Mouse (Mus musculus): ENCODE results near the gene Tfap2a. TPM values are rescaled to one million over a fixed set of nuclear protein-coding genes. Genes with fewer than 3 reads are reported as not detected.

Tfap2a gene
- total and polyA plus RNA-seq, 3 experiments, result not detected

DNA sequence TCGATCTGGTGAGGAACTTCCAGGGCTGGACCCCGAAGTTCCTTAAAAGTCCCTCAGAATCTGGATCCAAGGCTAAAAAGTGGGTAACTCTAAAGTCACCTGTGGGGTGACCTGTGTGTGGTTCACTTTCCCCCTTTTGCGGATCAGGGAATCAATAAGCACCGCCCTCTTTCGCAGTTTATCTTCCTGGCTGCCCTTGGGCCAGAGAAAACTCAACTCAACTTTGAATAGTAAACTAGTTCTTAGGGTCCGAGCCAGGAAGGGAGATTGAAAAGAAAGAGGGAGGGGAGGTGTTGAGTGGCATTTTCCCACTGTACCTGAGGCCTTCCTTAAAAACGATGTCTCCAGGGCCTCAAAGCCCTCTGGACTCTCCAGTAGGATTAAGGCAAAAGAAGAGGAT lies 3.3 kb upstream of the Tfap2a start:
- H3K27me3 ChIP-seq (ENCODE audit: control insufficient read depth in 1 of 2, insufficient read depth in 2 of 2, low read length in 2 of 2), result no peaks in the 10 kb centered on the region
- no peaks in the 10 kb centered on the region for H3K4me1 ChIP-seq (ENCODE audit: control insufficient read depth in 1 of 2, insufficient read depth in 2 of 2, low read length in 2 of 2)
- no peaks in the 10 kb centered on the region for H3K79me2 ChIP-seq (ENCODE audit: control insufficient read depth, insufficient read depth, low read length, poor library complexity)
- DNase-seq (ENCODE audit: low read depth, low spot score), result no peak
- no peaks in the 10 kb centered on the region for H3K9me3 ChIP-seq (replicated peaks; ENCODE audit: insufficient read depth, low read length)
- TF ChIP-seq MYC (IDR thresholded peaks at IDR 0.05; ENCODE audit: low read depth, low read length), result no peak
- no peak for TF ChIP-seq POLR2A (IDR thresholded peaks at IDR 0.05; ENCODE audit: control insufficient read depth in 1 of 2, insufficient read depth in 1 of 2, low read depth in 1 of 2, low read length in 2 of 2, poor library complexity in 1 of 2)
- H3K36me3 ChIP-seq (ENCODE audit: control insufficient read depth in 1 of 2, insufficient read depth in 2 of 2, low read length in 2 of 2), result no peaks in the 10 kb centered on the region
- no peak overlapping the region for H3K27ac ChIP-seq (ENCODE audit: control insufficient read depth, low read depth, low read length)
- H3K4me3 ChIP-seq (ENCODE audit: control insufficient read depth in 1 of 2, insufficient read depth in 1 of 2, low read depth in 2 of 2, low read length in 2 of 2), result no peak overlapping the region
- H3K9ac ChIP-seq (ENCODE audit: control insufficient read depth, low read depth, low read length, poor library complexity, severe bottlenecking), result no peak overlapping the region

DNA sequence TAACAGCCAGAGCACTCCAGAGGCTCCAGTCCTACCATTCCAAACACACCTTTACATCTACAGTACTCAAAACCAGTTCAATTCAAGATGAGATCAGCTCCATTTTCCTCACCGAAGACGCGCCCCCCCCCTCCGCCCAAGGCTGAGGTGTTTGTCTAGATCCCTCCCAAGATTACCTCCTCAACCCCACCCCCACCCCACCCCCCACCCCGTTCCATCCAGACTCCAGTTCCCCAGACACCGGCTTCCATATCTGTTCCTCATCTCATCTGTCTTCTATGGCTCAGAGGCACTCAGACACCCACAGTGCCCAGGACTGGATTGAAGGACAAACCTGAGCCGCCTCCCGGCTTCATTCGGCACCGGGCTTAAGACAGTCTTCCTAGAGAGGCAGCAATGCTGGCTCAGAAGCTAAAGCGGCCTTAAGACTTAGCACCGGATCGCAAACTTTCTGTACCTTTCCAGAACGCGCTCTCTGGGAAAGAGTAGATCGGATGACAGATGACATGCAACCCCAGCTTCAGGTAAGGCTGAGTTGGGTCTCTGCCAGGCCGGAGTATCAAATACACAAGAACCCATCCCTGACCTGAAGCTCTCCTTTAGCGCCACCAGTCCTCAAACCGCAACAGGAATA lies 2.7 kb upstream of the Tfap2a start:
- Histone ChIP-seq H3K9ac (ENCODE audit: control insufficient read depth, low read depth, low read length, poor library complexity, severe bottlenecking) (no peak overlapping the region), H3K36me3 (ENCODE audit: control insufficient read depth in 1 of 2, insufficient read depth in 2 of 2, low read length in 2 of 2) (no peaks in the 10 kb centered on the region), H3K27me3 (ENCODE audit: control insufficient read depth in 1 of 2, insufficient read depth in 2 of 2, low read length in 2 of 2) (no peaks in the 10 kb centered on the region), H3K4me1 (ENCODE audit: control insufficient read depth in 1 of 2, insufficient read depth in 2 of 2, low read length in 2 of 2) (no peaks in the 10 kb centered on the region), H3K27ac (ENCODE audit: control insufficient read depth, low read depth, low read length) (no peak overlapping the region), H3K4me3 (ENCODE audit: control insufficient read depth in 1 of 2, insufficient read depth in 1 of 2, low read depth in 2 of 2, low read length in 2 of 2) (no peak overlapping the region), H3K79me2 (ENCODE audit: control insufficient read depth, insufficient read depth, low read length, poor library complexity) (no peaks in the 10 kb centered on the region), H3K9me3 (replicated peaks; ENCODE audit: insufficient read depth, low read length) (no peaks in the 10 kb centered on the region)
- DNase-seq (ENCODE audit: low read depth, low spot score), result no peak
- TF ChIP-seq TAL1 (IDR thresholded peaks at IDR 0.05; ENCODE audit: low read length) (no peak), TCF12 (IDR thresholded peaks at IDR 0.05; ENCODE audit: low read depth, low read length) (no peak), POLR2A (IDR thresholded peaks at IDR 0.05; ENCODE audit: control insufficient read depth in 1 of 2, insufficient read depth in 1 of 2, low read depth in 1 of 2, low read length in 2 of 2, poor library complexity in 1 of 2) (no peak), EP300 (IDR thresholded peaks at IDR 0.05; ENCODE audit: low read depth in 1 of 2, low read length in 2 of 2) (no peak), KAT2A (conservative IDR thresholded peaks at IDR 0.05; ENCODE audit: low read depth, low read length) (no peak), ZMIZ1 (IDR thresholded peaks at IDR 0.05; ENCODE audit: low read depth, low read length) (no peak), ZNF384 (IDR thresholded peaks at IDR 0.05; ENCODE audit: low read depth, low read length) (no peak), SMC3 (IDR thresholded peaks at IDR 0.05; ENCODE audit: low read depth, low read length) (no peak), ELF1 (IDR thresholded peaks at IDR 0.05; ENCODE audit: low read depth, low read length) (no peak), ZKSCAN1 (IDR thresholded peaks at IDR 0.05; ENCODE audit: low read depth, low read length) (no peak), CHD1 (IDR thresholded peaks at IDR 0.05; ENCODE audit: low read depth, low read length) (no peak), POLR2AphosphoS2 (IDR thresholded peaks at IDR 0.05; ENCODE audit: low read length) (no peak), UBTF (IDR thresholded peaks at IDR 0.05; ENCODE audit: borderline replicate concordance, insufficient read depth, low read depth, low read length) (no peak), USF1 (IDR thresholded peaks at IDR 0.05; ENCODE audit: low read depth, low read length) (no peak), NELFE (IDR thresholded peaks at IDR 0.05; ENCODE audit: low read depth, low read length) (no peak)
